Mouse (Mus musculus) embryonic facial prominence, embryonic 13.5 days (tissue): ENCODE results near the gene Gm10160. TPM values are rescaled to one million over a fixed set of nuclear protein-coding genes. Genes with fewer than 3 reads are reported as not detected.

ENCODE experiments used
- ATAC-seq: fragments of 200-750 bp; cut with Nextera tagmentation; 2 replicates; pipeline ENCODE4 v1.8.0; 2017; ENCODE audit warnings: low read depth; ENCODE audit not compliant: insufficient number of reproducible peaks, insufficient read depth, low FRiP score, low TSS enrichment
- H3K27ac ChIP-seq: fragments of 300-500 bp; sonication (generic); 2 replicates; pipeline ENCODE4 v1.5.1; 2015; ENCODE audit warnings: moderate library complexity, mild to moderate bottlenecking, inconsistent platforms
- H3K27me3 ChIP-seq: fragments of 300-500 bp; sonication (generic); 2 replicates; pipeline ENCODE4 v1.6.1; 2015; ENCODE audit warnings: mild to moderate bottlenecking, inconsistent platforms
- H3K36me3 ChIP-seq: fragments of 300-500 bp; sonication (generic); 2 replicates; pipeline ENCODE4 v1.6.1; 2015; ENCODE audit warnings: mild to moderate bottlenecking, inconsistent platforms
- H3K4me1 ChIP-seq: fragments of 300-500 bp; sonication (generic); 2 replicates; pipeline ENCODE4 v1.6.1; 2015; ENCODE audit warnings: inconsistent platforms
- H3K4me2 ChIP-seq: fragments of 300-500 bp; sonication (generic); 2 replicates; pipeline ENCODE4 v1.6.1; 2015; ENCODE audit warnings: moderate library complexity, mild to moderate bottlenecking, inconsistent platforms
- H3K4me3 ChIP-seq: fragments of 300-500 bp; sonication (generic); 2 replicates; pipeline ENCODE4 v1.5.1; 2015; ENCODE audit warnings: mild to moderate bottlenecking, inconsistent platforms
- H3K9ac ChIP-seq: fragments of 300-500 bp; sonication (generic); 2 replicates; pipeline ENCODE4 v1.6.1; 2015; ENCODE audit warnings: mild to moderate bottlenecking, inconsistent platforms
- H3K9me3 ChIP-seq: fragments of 300-500 bp; sonication (generic); 2 replicates; pipeline ENCODE4 v1.6.1; 2016; ENCODE audit warnings: inconsistent platforms
- WGBS: fragments of 180-500 bp; shearing (Covaris S2); methylation state at CpG from one replicate; pipeline ENCODE4 v1.1.7; 2015; ENCODE audit warnings: mixed read lengths; 5-methylcytosine and 5-hydroxymethylcytosine counted together
- polyA plus RNA-seq: library from polyadenylated mRNA; unstranded; fragments of >200 nt; fragmentation: Nextera tagmentation; extraction: Ambion mirVana; gene quantifications from 2 replicates; pipeline ENCODE4 v1.2.1, GENCODE M21; 2015

The Gm10160 gene
- polyA plus RNA-seq, 1 experiment from 2014 or later: not detected

DNA sequence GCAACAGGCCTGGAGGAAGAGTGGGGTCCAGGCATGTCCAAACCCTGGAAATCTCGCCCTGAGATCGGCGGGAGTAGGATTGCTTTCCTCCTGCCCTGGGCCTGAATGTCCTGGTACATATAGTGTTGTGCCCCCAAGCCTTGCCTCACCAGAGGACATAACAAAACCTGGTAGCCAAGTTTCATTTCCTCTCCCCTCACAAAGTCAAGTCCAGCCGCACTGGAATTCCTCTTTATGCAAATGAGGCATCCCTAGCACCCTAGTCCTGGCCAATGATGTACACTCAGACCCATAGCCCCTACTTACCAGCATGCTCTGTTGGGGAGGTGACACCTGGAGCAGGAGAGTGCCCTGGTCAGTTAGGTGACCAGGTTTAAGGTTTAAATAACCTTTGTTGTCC is 627 bp upstream of the Gm10160 start:
- Histone ChIP-seq H3K27me3 (peaks cover 49% of the 10 kb centered on the region), H3K27ac (no peak overlapping the region), H3K4me1 (peaks cover 11% of the 10 kb centered on the region), H3K36me3 (no peaks in the 10 kb centered on the region), H3K9me3 (no peaks in the 10 kb centered on the region), H3K4me3 (no peak overlapping the region), H3K4me2 (no peak overlapping the region), H3K9ac (no peak overlapping the region)
- ATAC-seq: no peak
- WGBS: 61% methylated on average over 4 of the region's 4 CpGs

DNA sequence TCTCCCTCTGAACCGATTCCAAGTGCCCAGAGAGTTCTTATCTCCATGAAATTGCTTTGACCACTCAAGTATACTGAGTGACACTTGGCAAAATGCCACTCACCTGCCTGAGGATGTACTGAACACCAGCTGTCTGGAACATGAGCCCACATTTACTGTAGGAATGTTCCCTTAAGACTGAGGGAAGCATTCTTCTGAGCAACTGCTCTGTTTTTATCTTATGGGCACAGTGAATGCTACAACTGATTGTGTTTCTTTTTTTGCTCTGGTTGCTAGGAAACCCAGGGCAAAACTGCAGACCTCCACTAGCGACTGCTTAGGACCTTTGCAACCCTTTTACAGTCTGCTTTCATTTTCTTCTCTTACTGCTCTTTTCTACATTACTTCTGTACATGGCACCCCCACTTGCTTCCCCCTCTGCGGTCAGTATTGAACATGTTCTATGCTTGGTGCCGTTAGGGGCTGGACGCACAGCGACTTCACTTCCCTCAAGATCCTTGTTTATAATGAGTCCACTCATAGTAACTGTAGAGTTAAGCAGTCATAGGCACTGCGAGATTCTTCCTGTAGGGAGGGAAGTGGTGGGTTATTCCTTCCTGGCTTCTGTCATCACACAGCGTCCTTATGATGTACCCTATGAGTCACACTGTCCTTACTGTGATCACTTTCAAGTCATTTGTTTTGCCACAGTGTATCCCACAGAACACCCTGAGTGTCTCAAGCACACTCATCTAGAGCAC is 856 bp downstream of the Gm10160 start:
- 71% methylated on average over 8 of the region's 8 CpGs for WGBS
- H3K4me3 ChIP-seq: no peak overlapping the region
- ATAC-seq: no peak
- no peaks in the 10 kb centered on the region for H3K9me3 ChIP-seq
- H3K36me3 ChIP-seq: no peaks in the 10 kb centered on the region
- H3K27ac ChIP-seq: no peak overlapping the region
- H3K9ac ChIP-seq: no peak overlapping the region
- peaks cover 34% of the 10 kb centered on the region for H3K27me3 ChIP-seq
- no peak overlapping the region for H3K4me2 ChIP-seq
- peaks cover 11% of the 10 kb centered on the region for H3K4me1 ChIP-seq

DNA sequence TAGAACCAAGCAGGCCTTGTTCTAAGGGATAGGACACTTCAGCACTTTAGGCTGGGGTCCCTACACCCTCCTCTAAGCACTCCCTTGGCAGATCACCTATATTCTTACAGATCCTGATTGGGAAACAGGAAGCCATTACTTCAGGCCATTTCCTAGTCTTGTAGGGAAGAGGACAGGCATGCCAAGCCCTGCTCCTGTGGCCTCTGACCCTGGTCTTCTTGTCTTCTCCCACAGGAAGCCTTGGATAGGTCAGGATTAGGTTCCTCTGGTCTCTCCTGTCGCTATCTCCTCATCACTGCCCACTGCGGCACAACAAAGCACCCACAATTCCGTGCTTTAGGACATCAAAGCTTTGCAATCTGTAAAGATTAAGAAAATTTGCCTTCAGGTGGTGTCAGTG is 3.9 kb downstream of the Gm10160 start:
- H3K9me3 ChIP-seq: no peaks in the 10 kb centered on the region
- H3K27ac ChIP-seq: no peak overlapping the region
- 0 out of 2 replicates have a peak, but pooled peaks cover 4% of the 10 kb centered on the region for H3K4me1 ChIP-seq
- no peak overlapping the region for H3K4me3 ChIP-seq
- 70% methylated on average over 3 of the region's 3 CpGs for WGBS
- ATAC-seq: no peak
- no peak overlapping the region for H3K9ac ChIP-seq
- H3K4me2 ChIP-seq: no peak overlapping the region
- no peaks in the 10 kb centered on the region for H3K36me3 ChIP-seq
- H3K27me3 ChIP-seq: 0 out of 2 replicates have a peak, but pooled peaks cover 4% of the 10 kb centered on the region

DNA sequence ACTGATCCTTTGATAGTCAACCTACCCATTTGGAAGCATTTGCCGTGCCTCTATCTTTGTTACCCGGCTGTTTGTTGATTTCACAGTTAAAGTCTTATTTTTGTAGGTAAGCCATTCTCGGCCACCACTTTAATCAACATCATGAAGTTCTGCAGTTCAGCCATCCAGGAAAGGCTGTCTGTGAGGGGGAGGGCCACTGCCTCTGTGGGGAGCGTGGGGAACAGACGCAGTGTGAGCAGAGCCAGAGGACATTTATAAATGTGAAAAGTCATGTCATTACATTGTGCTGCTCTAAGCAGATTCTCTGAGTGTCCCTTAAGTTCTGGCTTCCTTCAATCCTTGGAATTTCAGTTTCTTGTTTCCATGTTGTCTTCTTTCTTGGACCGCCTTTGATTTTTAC is 5.4 kb downstream of the Gm10160 start:
- H3K4me3 ChIP-seq: no peak overlapping the region
- ATAC-seq: no peak
- no peaks in the 10 kb centered on the region for H3K9me3 ChIP-seq
- H3K4me2 ChIP-seq: no peak overlapping the region
- no peaks in the 10 kb centered on the region for H3K27me3 ChIP-seq
- H3K4me1 ChIP-seq: peaks cover 5% of the 10 kb centered on the region; the same call in 1 of the 2 replicates
- H3K9ac ChIP-seq: no peak overlapping the region
- WGBS: 86% methylated on average over 6 of the region's 6 CpGs
- no peaks in the 10 kb centered on the region for H3K36me3 ChIP-seq
- no peak overlapping the region for H3K27ac ChIP-seq

DNA sequence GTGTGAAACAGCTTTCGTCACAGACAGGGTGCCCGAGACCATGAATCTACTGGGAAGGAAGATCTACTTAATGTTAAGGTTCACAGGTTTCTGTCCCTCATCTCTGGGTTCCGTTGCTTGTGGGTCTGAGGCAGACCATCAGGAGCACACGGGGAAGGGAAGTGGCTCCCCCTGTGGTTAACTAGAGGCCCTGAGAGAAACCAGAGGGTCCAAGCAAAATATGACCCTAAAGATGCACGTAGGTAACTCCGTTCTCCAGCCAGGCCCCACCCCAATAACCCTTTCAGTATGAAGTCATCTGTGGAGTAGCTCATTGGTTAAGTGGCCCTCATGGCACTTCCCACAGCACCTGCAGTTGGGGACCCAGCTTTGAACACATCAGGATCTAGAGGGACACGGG is 6.0 kb downstream of the Gm10160 start:
- Histone ChIP-seq H3K4me3 (no peak overlapping the region), H3K4me1 (peaks cover 5% of the 10 kb centered on the region; the same call in 1 of the 2 replicates), H3K36me3 (no peaks in the 10 kb centered on the region), H3K4me2 (no peak overlapping the region), H3K27me3 (no peaks in the 10 kb centered on the region), H3K9ac (no peak overlapping the region), H3K27ac (no peak overlapping the region), H3K9me3 (no peaks in the 10 kb centered on the region)
- no peak for ATAC-seq
- WGBS: 87% methylated on average over 7 of the region's 7 CpGs

DNA sequence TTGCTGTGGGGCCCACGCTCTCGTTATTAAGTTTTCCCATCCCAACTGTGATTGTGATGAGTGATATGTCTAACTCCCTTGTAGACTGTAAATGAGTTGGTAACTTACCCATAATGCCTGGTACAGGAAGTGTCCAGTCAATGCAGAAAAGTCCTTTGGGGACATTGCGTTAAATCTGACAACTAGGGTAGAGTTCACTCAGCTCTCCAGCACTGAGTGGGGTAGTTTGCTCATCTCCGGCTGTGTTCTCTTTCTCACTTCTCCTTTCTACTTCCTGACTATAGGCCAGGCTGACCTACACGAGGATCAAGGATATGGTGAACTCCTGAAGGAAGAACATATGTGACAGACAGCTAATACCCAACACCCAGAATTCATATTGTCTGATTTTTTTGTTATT is 6.4 kb downstream of the Gm10160 start:
- Histone ChIP-seq H3K27ac (no peak overlapping the region), H3K36me3 (no peaks in the 10 kb centered on the region), H3K4me3 (no peak overlapping the region), H3K9me3 (no peaks in the 10 kb centered on the region), H3K9ac (no peak overlapping the region), H3K4me1 (peaks cover 5% of the 10 kb centered on the region; the same call in 1 of the 2 replicates), H3K27me3 (no peaks in the 10 kb centered on the region), H3K4me2 (no peak overlapping the region)
- no peak for ATAC-seq
- 90% methylated on average over 5 of the region's 5 CpGs for WGBS

DNA sequence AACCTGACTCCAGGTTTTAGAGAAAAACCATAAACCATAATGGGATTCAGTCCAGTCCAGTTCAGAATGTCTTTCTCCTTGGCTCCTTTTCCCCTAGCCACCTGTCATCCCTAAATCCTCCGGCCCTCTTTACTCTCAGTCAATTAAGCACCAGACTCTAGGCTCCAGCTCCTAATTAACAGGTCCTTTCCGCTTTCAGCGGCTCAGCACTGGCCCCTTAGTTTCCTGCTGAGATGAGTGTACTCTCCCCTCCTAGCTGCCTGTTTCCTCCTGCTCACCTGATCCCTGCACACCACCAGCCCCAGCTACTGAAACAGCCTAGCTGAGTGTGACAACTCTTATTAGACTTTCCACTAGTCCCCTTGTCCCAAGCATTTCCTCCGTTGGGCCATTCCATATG is 7.8 kb downstream of the Gm10160 start:
- H3K9ac ChIP-seq: no peak overlapping the region
- ATAC-seq: no peak
- H3K27me3 ChIP-seq: no peaks in the 10 kb centered on the region
- no peak overlapping the region for H3K4me2 ChIP-seq
- H3K4me1 ChIP-seq: peaks cover 5% of the 10 kb centered on the region; the same call in 1 of the 2 replicates
- no peaks in the 10 kb centered on the region for H3K36me3 ChIP-seq
- 38% methylated on average over 4 of the region's 4 CpGs for WGBS
- no peak overlapping the region for H3K27ac ChIP-seq
- no peaks in the 10 kb centered on the region for H3K9me3 ChIP-seq
- no peak overlapping the region for H3K4me3 ChIP-seq

DNA sequence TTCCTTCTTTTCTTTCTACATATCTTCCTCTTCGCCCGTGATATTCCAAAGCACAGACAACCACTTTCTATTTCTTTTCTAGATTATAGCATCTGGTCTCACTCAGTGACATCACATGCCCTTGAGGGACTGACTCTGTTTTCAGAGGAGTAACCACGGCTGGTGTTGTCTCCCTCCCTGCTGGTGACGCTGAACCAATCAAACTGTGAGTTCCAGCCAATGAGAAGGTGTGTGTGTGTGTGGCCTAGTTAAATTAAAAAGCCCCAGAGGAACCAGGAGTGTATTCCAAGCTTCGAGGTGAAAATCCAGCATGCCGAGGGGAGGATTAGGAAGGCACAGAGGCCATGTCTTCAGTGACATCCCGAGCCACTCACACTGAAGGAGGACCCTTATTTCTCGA is 8.6 kb downstream of the Gm10160 start:
- 22% methylated on average over 8 of the region's 8 CpGs for WGBS
- no peaks in the 10 kb centered on the region for H3K9me3 ChIP-seq
- no peak overlapping the region for H3K27ac ChIP-seq
- H3K4me3 ChIP-seq: no peak overlapping the region
- no peaks in the 10 kb centered on the region for H3K27me3 ChIP-seq
- no peaks in the 10 kb centered on the region for H3K36me3 ChIP-seq
- no peak overlapping the region for H3K4me2 ChIP-seq
- no peak for ATAC-seq
- H3K4me1 ChIP-seq: peaks cover 5% of the 10 kb centered on the region; the same call in 1 of the 2 replicates
- no peak overlapping the region for H3K9ac ChIP-seq

DNA sequence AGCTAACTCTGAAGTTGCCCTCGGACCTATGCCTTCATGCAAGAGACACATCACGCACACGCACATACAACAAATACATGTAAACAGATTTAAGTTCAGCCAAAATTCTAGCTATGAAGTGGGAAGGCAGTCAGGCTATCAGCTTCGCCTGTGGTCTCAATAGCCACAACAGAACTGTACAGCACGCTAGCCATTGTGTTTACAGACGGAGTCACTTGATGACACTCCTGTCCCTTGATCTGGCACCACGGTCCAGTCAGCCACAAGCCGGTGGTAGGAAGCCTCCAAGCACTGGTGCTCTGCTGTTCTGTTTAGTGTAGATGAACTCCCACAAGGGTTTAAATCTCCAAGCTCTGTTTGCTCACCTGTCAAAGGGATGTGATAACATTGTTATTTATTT is 9.6 kb downstream of the Gm10160 start:
- Histone ChIP-seq H3K9me3 (no peaks in the 10 kb centered on the region), H3K36me3 (no peaks in the 10 kb centered on the region), H3K27me3 (no peaks in the 10 kb centered on the region), H3K27ac (no peak overlapping the region), H3K4me3 (no peak overlapping the region), H3K4me1 (peaks cover 6% of the 10 kb centered on the region), H3K9ac (no peak overlapping the region), H3K4me2 (no peak overlapping the region)
- no peak for ATAC-seq
- 88% methylated on average over 8 of the region's 8 CpGs for WGBS

DNA sequence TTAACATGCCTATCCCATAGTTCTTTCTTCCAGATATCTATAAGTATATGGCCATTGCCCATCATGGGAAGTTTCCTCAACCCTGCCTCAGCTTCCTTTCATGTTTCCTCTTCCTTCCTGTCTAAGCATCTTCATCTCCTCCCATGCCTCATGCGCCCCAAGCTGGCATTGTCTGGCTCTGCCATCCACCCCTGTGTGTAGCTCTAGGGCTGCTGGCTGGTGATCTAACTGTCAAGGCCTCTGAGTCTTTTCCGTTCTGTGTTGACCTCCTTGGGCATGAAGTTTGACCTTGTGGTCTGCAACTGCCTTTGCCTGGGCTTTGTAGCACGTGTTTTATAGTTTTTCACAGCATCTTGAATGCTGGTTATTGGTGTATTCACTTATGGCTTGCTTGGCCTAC is 10.3 kb downstream of the Gm10160 start:
- WGBS: 80% methylated on average over 3 of the region's 3 CpGs

DNA sequence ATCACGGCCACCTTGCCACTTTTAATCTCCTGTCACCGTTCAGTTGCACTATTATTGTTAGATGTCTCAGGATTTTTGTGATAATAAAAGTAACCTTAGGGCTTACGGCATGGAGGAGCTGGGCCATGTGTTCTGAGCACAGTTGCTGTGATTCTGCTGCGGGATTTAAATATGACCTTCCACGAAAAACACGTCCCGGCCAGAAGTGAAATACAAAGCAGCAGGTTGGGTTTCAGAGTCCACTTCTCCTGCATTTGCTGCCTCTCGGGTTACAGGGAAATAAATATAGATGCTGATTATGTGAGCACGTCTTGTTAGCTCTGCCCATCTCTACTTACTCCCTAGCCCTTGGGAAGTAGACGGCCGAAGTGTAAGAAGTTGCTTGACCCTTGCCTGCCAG is 10.8 kb downstream of the Gm10160 start:
- H3K36me3 ChIP-seq: no peaks in the 10 kb centered on the region
- H3K9me3 ChIP-seq: no peaks in the 10 kb centered on the region
- WGBS: 47% methylated on average over 11 of the region's 11 CpGs
- no peak for ATAC-seq
- H3K9ac ChIP-seq: no peak overlapping the region
- H3K27me3 ChIP-seq: no peaks in the 10 kb centered on the region
- no peak overlapping the region for H3K27ac ChIP-seq
- H3K4me3 ChIP-seq: no peak overlapping the region
- no peak overlapping the region for H3K4me2 ChIP-seq
- peaks cover 11% of the 10 kb centered on the region for H3K4me1 ChIP-seq

More for the DNA sequence above, 10.3 kb downstream of the Gm10160 start:
- H3K9me3 ChIP-seq: no peaks in the 10 kb centered on the region
- no peak overlapping the region for H3K27ac ChIP-seq
- no peaks in the 10 kb centered on the region for H3K36me3 ChIP-seq
- no peak overlapping the region for H3K9ac ChIP-seq
- H3K4me2 ChIP-seq: no peak overlapping the region
- H3K4me3 ChIP-seq: no peak overlapping the region
- H3K27me3 ChIP-seq: no peaks in the 10 kb centered on the region
- H3K4me1 ChIP-seq: peaks cover 11% of the 10 kb centered on the region
- no peak for ATAC-seq

DNA sequence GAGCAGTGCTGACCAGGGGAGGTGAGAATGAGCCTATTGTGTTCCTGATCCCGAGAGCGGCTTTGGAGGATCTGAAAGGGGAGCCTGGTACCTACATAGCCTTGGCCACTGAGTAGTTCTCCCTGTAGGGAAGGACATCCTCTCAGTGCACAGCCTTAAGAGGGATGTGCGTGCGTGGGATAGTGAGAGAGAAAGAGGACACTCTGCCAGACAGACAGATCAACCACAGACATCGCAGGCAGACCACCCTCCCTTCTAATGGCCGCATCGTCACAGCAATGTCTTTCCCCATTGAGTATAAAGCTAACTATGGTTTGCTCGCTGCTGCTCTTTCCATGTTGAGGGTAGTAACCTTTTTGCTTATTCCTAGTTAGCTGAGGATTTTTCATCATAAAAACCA is 11.7 kb downstream of the Gm10160 start:
- Histone ChIP-seq H3K4me3 (no peak overlapping the region), H3K4me1 (peaks cover 11% of the 10 kb centered on the region), H3K4me2 (no peak overlapping the region), H3K27me3 (no peaks in the 10 kb centered on the region), H3K9me3 (no peaks in the 10 kb centered on the region), H3K27ac (no peak overlapping the region), H3K36me3 (no peaks in the 10 kb centered on the region), H3K9ac (no peak overlapping the region)
- no peak for ATAC-seq
- 75% methylated on average over 8 of the region's 8 CpGs for WGBS
